Mouse (Mus musculus) R1 (cell line): ENCODE results near the gene Tmem123.

Experiments used
- DNase-seq: peaks from one replicate; pipeline ENCODE4 v3.0.0-alpha.2; 2018; ENCODE audit warnings: low read depth, low spot score

Tmem123 gene

DNA sequence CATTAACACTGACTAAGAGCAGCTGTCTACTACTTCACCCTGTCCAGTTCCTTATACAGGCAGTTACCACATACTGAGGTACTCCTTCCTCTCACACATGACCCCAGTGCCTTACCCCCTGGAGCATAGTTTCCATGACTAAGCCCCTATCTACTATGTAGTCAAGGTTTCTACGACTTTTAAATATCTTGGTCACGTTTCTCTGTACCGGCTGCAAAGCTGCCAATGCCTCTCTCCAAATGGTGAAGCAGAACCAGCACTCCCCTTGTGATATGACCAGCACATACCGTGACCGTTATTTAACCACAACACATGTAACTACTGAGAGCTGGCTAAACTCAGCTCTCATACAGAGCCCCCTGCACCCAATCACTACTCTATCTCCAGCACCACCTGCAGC lies 61.1 kb downstream of the Tmem123 start:
- no peak for DNase-seq

GRCm38 (mm10) chr9:7828706-7829105 lies 64.9 kb downstream of the Tmem123 start:
- no peak for DNase-seq

DNA sequence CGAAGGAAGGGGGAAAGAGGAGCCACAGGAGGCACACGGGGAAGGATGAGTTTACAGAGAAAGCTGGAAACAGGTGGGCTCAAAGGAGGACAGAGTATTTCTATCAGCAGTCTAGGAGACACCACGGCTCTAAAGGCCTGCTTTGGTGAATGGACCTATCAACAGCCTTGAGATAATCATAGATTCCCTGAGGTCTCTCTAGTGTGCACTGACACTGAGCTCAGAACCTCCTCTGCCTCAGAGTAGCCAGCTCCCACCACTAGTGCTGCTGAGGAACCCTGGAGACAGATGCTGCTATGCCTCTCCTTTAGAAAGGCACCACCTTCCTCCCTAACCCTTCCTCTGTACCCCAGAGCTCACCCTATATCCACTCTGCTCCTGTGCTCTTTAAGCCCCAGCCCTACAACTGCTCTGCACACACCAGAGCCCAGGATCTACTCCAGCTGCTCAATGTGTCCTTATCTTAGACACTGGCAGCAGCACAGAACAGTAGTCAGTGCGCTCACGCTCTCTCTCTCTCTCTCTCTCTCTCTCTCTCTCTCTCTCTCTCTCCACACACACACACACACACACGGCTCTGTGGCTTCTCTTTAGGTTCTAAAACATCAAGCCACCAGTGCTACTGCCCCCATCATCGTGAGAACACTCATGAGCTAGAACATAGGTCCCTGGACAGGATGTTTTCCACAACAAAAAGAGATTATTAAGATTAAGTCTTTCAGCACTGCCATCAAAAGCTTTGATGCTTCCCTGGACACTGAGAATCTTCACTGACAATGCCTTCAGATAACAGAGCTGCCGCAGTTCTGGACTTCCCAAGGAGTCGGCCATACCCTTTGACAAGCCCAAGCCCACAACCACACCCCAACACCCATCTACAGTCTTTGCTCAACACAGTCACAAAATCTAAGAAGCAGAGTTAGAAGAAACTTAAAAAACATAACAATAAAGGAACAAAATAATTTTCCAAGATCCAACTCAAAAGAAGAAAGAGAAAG lies 66.0 kb downstream of the Tmem123 start:
- no peak for DNase-seq

- no peak for DNase-seq
Observed at GRCm38 (mm10) chr9:7833421-7833820, 69.6 kb downstream of the Tmem123 start.

DNA sequence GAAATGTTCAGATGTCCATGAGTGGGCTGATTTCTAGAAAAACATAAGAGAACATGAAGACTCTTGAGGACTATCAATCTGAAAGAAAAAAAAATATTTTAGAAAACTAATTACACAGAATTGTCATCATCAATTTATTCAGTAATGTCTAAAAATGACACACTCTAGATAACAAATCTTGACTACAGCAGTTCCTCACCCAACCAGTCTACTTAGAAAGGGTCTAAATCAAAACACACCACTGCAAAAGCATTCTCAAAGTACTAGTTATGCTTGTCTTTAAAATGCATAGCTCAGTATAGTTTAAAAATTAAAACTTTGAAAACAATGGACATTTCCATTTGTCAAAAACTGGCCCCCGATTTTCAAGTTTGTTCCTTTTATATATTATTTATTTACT lies 71.5 kb downstream of the Tmem123 start:
- DNase-seq: no peak

DNA sequence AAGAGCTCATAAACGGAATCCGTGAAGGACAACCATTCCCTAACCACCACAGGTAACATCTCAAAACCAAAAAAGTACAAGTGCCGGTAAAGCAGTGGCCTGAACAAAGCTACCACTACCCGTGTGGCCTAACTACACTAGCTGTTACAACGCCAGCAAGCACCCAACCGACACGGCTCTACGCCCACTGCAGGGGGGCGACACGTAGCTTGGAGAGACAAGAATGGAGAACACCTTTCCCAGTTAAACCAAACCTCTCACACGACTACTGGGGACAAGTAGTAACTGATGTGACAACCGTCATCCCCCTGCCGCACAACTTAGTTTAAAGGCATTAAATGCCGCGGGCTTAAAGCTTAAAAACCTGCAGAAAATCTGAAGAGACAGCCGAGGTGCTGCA lies 72.5 kb downstream of the Tmem123 start:
- peak; percentile 71 for DNase-seq

DNA sequence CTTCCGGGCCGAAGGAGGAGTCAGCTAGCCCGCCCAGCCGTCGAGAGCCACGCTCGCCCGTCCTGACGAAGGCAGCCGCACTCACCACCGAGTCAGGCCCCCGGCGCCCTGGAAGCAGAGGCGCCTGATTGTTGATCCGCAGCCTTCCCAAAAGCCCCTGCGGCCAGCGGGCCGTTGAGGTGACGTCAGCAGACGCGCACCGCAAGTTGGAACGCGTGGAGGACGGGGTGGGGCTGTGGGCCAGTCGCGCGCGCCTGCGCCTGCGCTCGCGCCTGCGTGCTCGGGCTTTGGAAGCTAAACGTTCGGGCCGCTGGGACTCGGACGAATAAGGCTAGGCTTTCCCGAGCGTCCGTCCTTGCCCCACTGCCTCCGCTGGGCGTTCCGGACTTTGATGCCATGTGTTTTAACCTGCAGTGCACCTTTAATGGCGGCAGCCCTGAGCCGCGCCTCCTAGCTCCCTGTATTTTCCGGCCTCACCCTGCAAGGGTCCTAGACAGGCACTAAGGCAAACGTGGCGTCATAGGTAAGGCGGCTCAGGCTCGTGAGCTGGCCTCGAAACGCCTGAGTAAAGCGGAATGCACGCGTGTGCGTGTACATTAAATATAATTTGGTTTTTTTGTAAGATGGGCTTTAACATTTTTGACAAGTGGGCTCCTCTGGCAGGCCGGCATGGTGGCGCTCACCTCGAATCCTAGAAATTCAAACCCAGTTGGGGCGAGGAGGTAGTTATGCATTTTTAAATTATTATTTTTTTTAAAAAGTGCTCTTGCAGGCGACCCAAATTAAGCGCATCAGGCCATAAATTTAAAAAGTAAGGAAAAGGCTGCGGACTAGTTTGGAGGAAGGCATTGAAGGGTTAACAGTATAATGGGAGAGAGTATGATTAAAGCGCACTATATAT lies 73.3 kb downstream of the Tmem123 start, which contains the start of gene Birc2:
Gene Birc2 (minus strand): TSS at position 160 of the 901 bp plus-strand sequence.
- DNase-seq: peak; percentile 98

DNA sequence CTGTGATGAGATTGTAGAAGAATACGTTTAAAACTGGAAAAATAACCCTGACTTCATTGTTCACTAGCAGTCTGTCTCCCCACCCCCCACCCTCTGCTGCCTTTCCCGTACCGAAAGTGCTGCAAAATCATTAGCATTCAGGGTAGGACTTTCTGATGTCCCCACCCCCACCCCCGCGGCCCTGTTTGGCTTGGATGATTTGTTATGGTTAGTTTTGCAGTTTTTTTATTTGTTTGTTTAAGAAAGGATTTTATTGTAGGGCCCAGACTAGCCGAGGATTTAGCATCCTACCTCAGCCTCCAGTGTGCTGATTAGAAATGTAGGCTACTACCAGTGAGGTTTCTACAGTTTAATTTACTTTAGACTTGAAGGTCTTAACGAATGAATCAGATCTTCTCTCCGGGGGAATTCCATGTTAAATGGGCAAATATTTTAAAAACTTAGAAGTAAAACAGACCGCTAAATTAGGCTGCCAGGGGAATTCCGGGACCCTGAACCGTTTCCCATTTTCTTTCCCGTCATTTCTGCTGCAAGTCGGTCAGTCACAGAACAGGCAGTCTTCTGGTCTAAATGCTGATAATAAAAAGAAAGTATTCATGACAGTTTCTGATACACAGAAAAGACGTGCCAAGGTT lies 74.1 kb downstream of the Tmem123 start:
- DNase-seq: peak; percentile 79

DNA sequence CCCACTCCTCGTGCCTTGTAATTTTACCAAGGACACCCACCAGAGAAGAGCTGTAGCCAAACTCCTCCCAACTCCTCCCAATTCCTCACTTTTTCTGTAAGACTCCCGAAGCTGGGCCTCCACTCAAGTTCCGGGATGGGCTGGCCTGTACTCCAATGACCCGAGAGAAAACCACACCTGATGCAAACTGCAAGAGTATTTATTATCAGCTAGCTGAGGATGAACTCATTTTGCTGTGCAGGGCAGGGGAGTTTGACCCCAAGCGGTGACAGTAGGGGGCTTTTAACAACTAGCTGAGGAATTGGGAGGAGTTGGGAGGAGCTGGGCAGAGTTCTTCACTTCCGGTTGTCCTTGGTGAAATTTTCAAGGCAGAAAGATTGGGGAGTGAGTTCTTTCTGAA lies 77.4 kb downstream of the Tmem123 start:
- peak; percentile 73 for DNase-seq
